Mouse (Mus musculus): ENCODE data around the gene Unc79. TPM values are rescaled to one million over a fixed set of nuclear protein-coding genes. Genes with fewer than 3 reads are reported as not detected.

Unc79 gene
- polyA plus RNA-seq, 1 experiment from 2014 or later: 0.36 TPM

DNA sequence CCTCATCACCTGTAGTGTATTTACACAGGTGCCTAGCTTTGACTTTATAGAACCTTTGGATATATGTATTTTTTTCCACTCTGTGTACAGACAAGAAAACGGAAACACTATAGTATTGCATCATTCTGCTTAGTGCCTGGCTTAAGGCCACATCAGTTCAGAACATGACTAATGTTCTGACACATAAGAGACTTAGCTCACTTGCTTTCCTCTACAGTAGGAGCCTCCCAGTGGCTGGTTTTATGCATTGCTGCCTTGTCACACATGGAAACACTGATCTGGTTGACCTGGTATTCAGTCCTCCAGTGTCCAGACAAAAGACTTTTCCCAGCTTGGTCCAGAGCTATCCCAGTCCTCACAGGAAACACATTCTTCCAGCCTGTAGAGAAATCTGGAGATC, 150.5 kb downstream of the Unc79 start:
- Histone ChIP-seq H3K27me3 (no peaks in the 10 kb centered on the region), H3K4me1 (no peaks in the 10 kb centered on the region), H3K9me3 (no peaks in the 10 kb centered on the region), H3K27ac (no peak overlapping the region), H3K4me3 (no peak overlapping the region), H3K4me2 (no peak overlapping the region), H3K36me3 (no peaks in the 10 kb centered on the region), H3K9ac (no peak overlapping the region)
- ATAC-seq (ENCODE audit: borderline replicate concordance, extremely low read depth, low FRiP score, low TSS enrichment): no peak
- 45% methylated on average over 1 of the region's 1 CpGs for WGBS

DNA sequence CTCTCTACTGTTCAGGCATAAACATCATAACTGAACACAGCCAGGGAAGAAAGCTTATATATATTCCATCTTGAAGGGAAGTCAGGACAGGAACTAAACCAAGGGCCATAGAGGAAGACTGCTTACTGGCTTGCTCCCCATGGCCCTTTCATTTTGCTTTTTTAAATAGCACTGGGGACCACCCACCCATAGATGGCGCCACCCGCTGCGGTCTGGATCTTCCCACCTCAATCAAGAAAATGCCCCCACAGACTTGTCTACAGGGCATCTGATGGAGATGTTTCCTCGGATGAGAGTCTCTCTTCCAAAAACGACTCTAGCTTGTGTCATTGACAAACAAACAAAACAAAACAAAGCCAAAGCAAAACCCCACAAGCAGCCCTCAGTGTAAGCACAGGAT, 151.4 kb downstream of the Unc79 start:
- Histone ChIP-seq H3K27ac (no peak overlapping the region), H3K27me3 (no peaks in the 10 kb centered on the region), H3K36me3 (no peaks in the 10 kb centered on the region), H3K4me3 (no peak overlapping the region), H3K4me1 (no peaks in the 10 kb centered on the region), H3K9me3 (no peaks in the 10 kb centered on the region), H3K9ac (no peak overlapping the region), H3K4me2 (no peak overlapping the region)
- 55% methylated on average over 5 of the region's 5 CpGs for WGBS
- no peak for ATAC-seq (ENCODE audit: borderline replicate concordance, extremely low read depth, low FRiP score, low TSS enrichment)

- no peak overlapping the region for H3K4me3 ChIP-seq
- no peak overlapping the region for H3K9ac ChIP-seq
- no peaks in the 10 kb centered on the region for H3K36me3 ChIP-seq
- no peaks in the 10 kb centered on the region for H3K4me1 ChIP-seq
- H3K4me2 ChIP-seq: no peak overlapping the region
- no peak for ATAC-seq (ENCODE audit: borderline replicate concordance, extremely low read depth, low FRiP score, low TSS enrichment)
- no peaks in the 10 kb centered on the region for H3K27me3 ChIP-seq
- no peaks in the 10 kb centered on the region for H3K9me3 ChIP-seq
- H3K27ac ChIP-seq: no peak overlapping the region
- WGBS: 59% methylated on average over 2 of the region's 2 CpGs
Measured at GRCm38 (mm10) chr12:103103041-103103440, 154.4 kb downstream of the Unc79 start.

- Histone ChIP-seq H3K27ac (no peak overlapping the region), H3K4me3 (no peak overlapping the region), H3K4me1 (no peaks in the 10 kb centered on the region), H3K9me3 (no peaks in the 10 kb centered on the region), H3K27me3 (no peaks in the 10 kb centered on the region), H3K36me3 (no peaks in the 10 kb centered on the region), H3K4me2 (no peak overlapping the region), H3K9ac (no peak overlapping the region)
- ATAC-seq (ENCODE audit: borderline replicate concordance, extremely low read depth, low FRiP score, low TSS enrichment): no peak
- WGBS: 13% methylated on average over 5 of the region's 5 CpGs
Measured at GRCm38 (mm10) chr12:103103601-103104000, 154.9 kb downstream of the Unc79 start.

GRCm38 (mm10) chr12:103109301-103109700, 160.6 kb downstream of the Unc79 start:
- Histone ChIP-seq H3K36me3 (no peaks in the 10 kb centered on the region), H3K9me3 (no peaks in the 10 kb centered on the region), H3K4me1 (no peaks in the 10 kb centered on the region), H3K4me2 (no peak overlapping the region), H3K27ac (no peak overlapping the region), H3K4me3 (no peak overlapping the region), H3K9ac (no peak overlapping the region), H3K27me3 (no peaks in the 10 kb centered on the region)
- ATAC-seq (ENCODE audit: borderline replicate concordance, extremely low read depth, low FRiP score, low TSS enrichment): no peak
- 85% methylated on average over 7 of the region's 7 CpGs for WGBS

- H3K9me3 ChIP-seq: no peaks in the 10 kb centered on the region
- H3K27me3 ChIP-seq: no peaks in the 10 kb centered on the region
- WGBS: 73% methylated on average over 8 of the region's 8 CpGs
- ATAC-seq (ENCODE audit: borderline replicate concordance, extremely low read depth, low FRiP score, low TSS enrichment): no peak
- H3K9ac ChIP-seq: no peak overlapping the region
- H3K4me2 ChIP-seq: no peak overlapping the region
- no peaks in the 10 kb centered on the region for H3K36me3 ChIP-seq
- no peaks in the 10 kb centered on the region for H3K4me1 ChIP-seq
- H3K4me3 ChIP-seq: no peak overlapping the region
- no peak overlapping the region for H3K27ac ChIP-seq
Measured at GRCm38 (mm10) chr12:103116639-103117038, 168.0 kb downstream of the Unc79 start.

GRCm38 (mm10) chr12:103117517-103118193, 169.0 kb downstream of the Unc79 start:
- Histone ChIP-seq H3K4me3 (no peak overlapping the region), H3K4me1 (no peaks in the 10 kb centered on the region), H3K27ac (no peak overlapping the region), H3K9me3 (no peaks in the 10 kb centered on the region), H3K27me3 (no peaks in the 10 kb centered on the region), H3K9ac (no peak overlapping the region), H3K36me3 (no peaks in the 10 kb centered on the region), H3K4me2 (no peak overlapping the region)
- WGBS: 51% methylated on average over 10 of the region's 10 CpGs
- ATAC-seq (ENCODE audit: borderline replicate concordance, extremely low read depth, low FRiP score, low TSS enrichment): peak; percentile 77

DNA sequence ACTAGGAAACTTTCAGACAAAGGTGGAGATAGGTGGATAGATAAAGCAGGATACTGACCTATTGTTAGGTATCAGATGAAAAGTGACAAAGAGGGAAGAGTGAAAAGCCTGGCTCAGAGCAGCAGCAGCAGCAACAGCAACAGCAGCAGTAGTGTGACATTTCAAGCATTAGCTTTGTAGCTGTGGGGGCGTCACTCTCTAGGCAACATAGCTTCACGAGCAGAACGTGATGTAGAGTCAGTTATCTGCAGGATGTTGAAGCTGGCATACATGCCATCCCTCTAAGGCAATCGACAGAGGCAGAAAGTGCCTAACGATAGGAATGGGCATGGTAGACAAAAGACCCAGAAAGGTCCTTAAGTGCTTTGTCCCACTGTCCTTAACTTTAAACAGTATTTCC, 173.3 kb downstream of the Unc79 start:
- Histone ChIP-seq H3K36me3 (no peaks in the 10 kb centered on the region), H3K27me3 (no peaks in the 10 kb centered on the region), H3K4me1 (no peaks in the 10 kb centered on the region), H3K4me3 (no peak overlapping the region), H3K4me2 (no peak overlapping the region), H3K9me3 (no peaks in the 10 kb centered on the region), H3K9ac (no peak overlapping the region), H3K27ac (no peak overlapping the region)
- WGBS: 71% methylated on average over 5 of the region's 5 CpGs
- no peak for ATAC-seq (ENCODE audit: borderline replicate concordance, extremely low read depth, low FRiP score, low TSS enrichment)

DNA sequence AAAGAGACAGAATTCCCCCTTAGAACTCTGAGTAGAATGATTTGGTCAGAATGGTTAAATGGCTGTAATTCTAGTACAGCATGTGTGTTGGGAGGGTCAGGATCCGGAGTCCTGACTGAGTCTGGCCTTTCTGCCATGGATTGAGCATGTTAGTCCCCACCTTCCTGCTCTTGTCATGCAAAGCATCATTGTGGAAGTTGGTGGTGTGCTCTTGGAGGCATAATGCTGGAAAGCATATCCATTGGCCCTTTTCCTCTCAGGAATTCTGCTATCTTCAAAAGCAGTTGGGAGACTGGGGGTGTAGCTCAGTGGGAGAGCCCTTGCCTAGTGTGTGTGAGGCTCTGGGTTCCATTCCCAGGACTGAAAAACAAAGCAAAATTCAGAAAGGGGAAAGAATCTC, 175.2 kb downstream of the Unc79 start:
- WGBS: 69% methylated on average over 1 of the region's 1 CpGs
- H3K36me3 ChIP-seq: no peaks in the 10 kb centered on the region
- H3K9ac ChIP-seq: no peak overlapping the region
- no peak overlapping the region for H3K4me3 ChIP-seq
- H3K27ac ChIP-seq: no peak overlapping the region
- ATAC-seq (ENCODE audit: borderline replicate concordance, extremely low read depth, low FRiP score, low TSS enrichment): no peak
- no peaks in the 10 kb centered on the region for H3K9me3 ChIP-seq
- H3K4me1 ChIP-seq: no peaks in the 10 kb centered on the region
- no peak overlapping the region for H3K4me2 ChIP-seq
- no peaks in the 10 kb centered on the region for H3K27me3 ChIP-seq

DNA sequence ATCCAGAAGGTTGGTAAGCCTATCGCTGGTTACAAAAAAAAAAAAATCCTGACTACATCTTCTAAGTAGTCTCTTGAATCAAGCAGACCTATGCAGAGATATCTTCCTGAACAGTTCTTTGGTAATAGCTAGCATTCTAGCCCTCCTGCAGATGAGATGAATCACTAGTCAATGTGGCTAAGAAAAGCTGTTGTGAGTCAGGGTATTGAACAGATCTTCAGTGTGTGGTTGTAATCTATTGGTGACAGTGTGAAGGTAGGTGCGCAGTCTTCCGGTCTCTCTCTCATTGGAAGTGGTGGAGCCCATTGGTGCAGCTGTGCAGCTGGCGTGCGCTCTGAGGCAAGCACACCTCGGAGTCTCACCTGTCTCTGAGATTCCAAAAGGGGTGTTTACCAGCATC, 180.3 kb downstream of the Unc79 start:
- Histone ChIP-seq H3K36me3 (no peaks in the 10 kb centered on the region), H3K4me1 (no peaks in the 10 kb centered on the region), H3K9me3 (no peaks in the 10 kb centered on the region), H3K27ac (no peak overlapping the region), H3K27me3 (no peaks in the 10 kb centered on the region), H3K4me2 (no peak overlapping the region), H3K9ac (no peak overlapping the region), H3K4me3 (no peak overlapping the region)
- 86% methylated on average over 6 of the region's 6 CpGs for WGBS
- ATAC-seq (ENCODE audit: borderline replicate concordance, extremely low read depth, low FRiP score, low TSS enrichment): no peak

DNA sequence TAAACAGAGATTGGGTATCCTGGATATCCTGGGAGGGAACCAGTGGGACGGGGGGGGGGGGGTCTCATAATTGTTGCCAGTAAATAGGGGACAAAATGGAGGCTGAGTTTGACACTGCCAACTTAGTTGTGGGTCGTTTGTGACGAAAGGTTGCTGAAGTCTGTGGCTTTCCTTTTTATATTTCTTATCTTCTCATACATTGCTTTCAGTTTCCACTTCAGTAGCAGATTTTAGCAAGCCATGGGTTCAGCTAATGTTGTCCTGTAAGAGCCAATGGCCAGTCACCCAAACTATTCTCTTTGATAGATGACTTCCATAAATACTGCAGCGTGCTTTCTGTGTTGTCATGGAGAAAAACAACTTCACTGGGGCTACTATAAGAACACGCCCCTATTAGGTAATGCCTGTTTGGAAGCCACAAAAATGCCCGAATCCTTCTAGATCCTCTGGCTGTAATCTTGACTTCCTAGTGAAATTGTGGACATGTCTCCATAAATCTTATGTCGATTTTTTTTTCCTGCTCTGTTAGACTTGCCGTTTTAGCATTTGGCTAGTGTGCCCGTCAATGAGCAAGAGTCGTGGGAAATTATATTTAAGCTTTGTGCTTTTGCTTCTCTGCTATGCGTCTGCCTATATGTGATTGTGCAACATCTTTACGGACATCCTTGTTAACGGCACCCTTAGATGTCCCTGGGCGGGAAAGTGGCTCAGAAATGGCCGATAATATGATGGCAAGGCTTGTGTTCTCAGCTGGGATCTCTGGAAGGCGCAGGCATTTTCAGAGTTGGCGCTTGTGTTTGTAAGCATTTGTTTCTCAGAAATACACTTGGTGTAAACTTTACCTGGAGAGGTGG, 181.0 kb downstream of the Unc79 start:
- Histone ChIP-seq H3K27me3 (no peaks in the 10 kb centered on the region), H3K4me2 (no peak overlapping the region), H3K27ac (no peak overlapping the region), H3K9ac (no peak overlapping the region), H3K9me3 (no peaks in the 10 kb centered on the region), H3K4me3 (no peak overlapping the region), H3K36me3 (no peaks in the 10 kb centered on the region), H3K4me1 (no peaks in the 10 kb centered on the region)
- 68% methylated on average over 17 of the region's 17 CpGs for WGBS
- no peak for ATAC-seq (ENCODE audit: borderline replicate concordance, extremely low read depth, low FRiP score, low TSS enrichment)

- H3K27ac ChIP-seq: no peak overlapping the region
- H3K36me3 ChIP-seq: no peaks in the 10 kb centered on the region
- H3K9ac ChIP-seq: no peak overlapping the region
- WGBS: 59% methylated on average over 6 of the region's 6 CpGs
- H3K4me2 ChIP-seq: no peak overlapping the region
- no peak for ATAC-seq (ENCODE audit: borderline replicate concordance, extremely low read depth, low FRiP score, low TSS enrichment)
- H3K4me3 ChIP-seq: no peak overlapping the region
- no peaks in the 10 kb centered on the region for H3K4me1 ChIP-seq
- no peaks in the 10 kb centered on the region for H3K9me3 ChIP-seq
- no peaks in the 10 kb centered on the region for H3K27me3 ChIP-seq
Measured at GRCm38 (mm10) chr12:103131419-103131818, 182.8 kb downstream of the Unc79 start.
